ENCODE assay signal across 19 mouse cellular contexts in the genomic region with DNA sequence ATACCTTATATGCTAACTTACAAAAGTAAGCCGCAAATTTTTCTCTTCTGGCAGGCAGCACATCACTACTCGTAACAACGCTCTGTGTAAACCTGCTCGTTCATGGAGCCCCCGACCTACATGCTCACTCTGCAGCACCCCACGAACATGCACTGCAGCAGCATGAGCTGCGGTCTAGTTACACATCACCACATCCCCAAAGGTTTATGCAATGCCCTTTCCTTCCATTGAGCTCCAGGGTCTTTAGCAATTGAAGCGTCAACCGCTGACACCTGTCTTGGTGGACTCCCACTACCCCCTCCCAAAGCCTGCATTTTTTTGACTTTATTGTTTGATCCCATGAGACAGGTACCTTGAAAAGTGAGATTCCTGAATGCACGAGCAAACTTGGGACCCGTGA. TPM values are rescaled to one million over a fixed set of nuclear protein-coding genes. Genes with fewer than 3 reads are reported as not detected.
"Had no signal": no experiment of that assay in that cellular context is flagged by ENCODE, and none has a peak within 500 bp of the region (broad histone marks: within the 10 kb centered on the region; RNA-seq: fewer than 3 reads in every experiment).

No protein-coding gene starts in this region.

- H3K9ac ChIP-seq: liver, embryonic 13.5 days; liver, embryonic 15.5 days; liver, postnatal 0 days; lung, embryonic 14.5 days; midbrain, embryonic 13.5 days; neural tube, embryonic 13.5 days; neural tube, embryonic 15.5 days; stomach, embryonic 15.5 days had no signal

- ATAC-seq: liver, postnatal 0 days; midbrain, embryonic 13.5 days; midbrain, embryonic 16.5 days had no signal

- H3K4me3 ChIP-seq: liver, embryonic 13.5 days; liver, embryonic 15.5 days; midbrain, embryonic 10.5 days; midbrain, embryonic 13.5 days; myocyte; neural tube, embryonic 13.5 days; neural tube, embryonic 15.5 days; stomach, embryonic 15.5 days had no signal

- H3K36me3 ChIP-seq: liver, embryonic 13.5 days; liver, embryonic 15.5 days; midbrain, embryonic 10.5 days; midbrain, embryonic 13.5 days; neural tube, embryonic 13.5 days; neural tube, embryonic 15.5 days; stomach, embryonic 15.5 days had no signal

- H3K9me3 ChIP-seq: liver, embryonic 13.5 days; liver, embryonic 15.5 days; midbrain, embryonic 10.5 days; midbrain, embryonic 13.5 days; neural tube, embryonic 13.5 days; neural tube, embryonic 15.5 days; stomach, embryonic 15.5 days had no signal

- H3K27ac ChIP-seq: liver, embryonic 13.5 days; liver, embryonic 15.5 days; midbrain, embryonic 10.5 days; midbrain, embryonic 13.5 days; neural tube, embryonic 13.5 days; neural tube, embryonic 15.5 days; stomach, embryonic 15.5 days; stomach, postnatal 0 days had no signal

- H3K27me3 ChIP-seq: liver, embryonic 13.5 days; liver, embryonic 15.5 days; midbrain, embryonic 13.5 days; neural tube, embryonic 13.5 days; neural tube, embryonic 15.5 days; stomach, embryonic 15.5 days had no signal

- H3K4me2 ChIP-seq: liver, embryonic 13.5 days; liver, embryonic 15.5 days; lung, embryonic 14.5 days; midbrain, embryonic 13.5 days; neural tube, embryonic 13.5 days; neural tube, embryonic 15.5 days; stomach, embryonic 15.5 days had no signal

- DNase-seq: liver, embryonic 13.5 days; liver, postnatal 0 days; lung, embryonic 14.5 days; lung, postnatal 10 days; lung, postnatal 4 days; right cerebral cortex, postnatal 14 days; thymus, adult 2 months; thymus, postnatal 25 days; thymus, postnatal 4 days had no signal

- H3K4me1 ChIP-seq: liver, embryonic 13.5 days; liver, embryonic 15.5 days; midbrain, embryonic 10.5 days; midbrain, embryonic 13.5 days; neural tube, embryonic 13.5 days; neural tube, embryonic 15.5 days; stomach, embryonic 15.5 days had no signal

RNA-seq across cellular contexts. Expression of gene Gucy2c, which starts 31.0 kb away (rescaled TPM):
- total RNA-seq: megakaryocyte-erythroid progenitor cell, adult 5-6 weeks had no signal
